Mouse (Mus musculus): ENCODE results near the gene Arhgef19.

GRCm38 (mm10) chr4:141282623-141283022 lies 43.3 kb downstream of the Arhgef19 start:
- TF ChIP-seq POLR2A (IDR thresholded peaks at IDR 0.05; ENCODE audit: control insufficient read depth in 1 of 2, insufficient read depth in 1 of 2, low read depth in 1 of 2, low read length in 2 of 2, poor library complexity in 1 of 2) (no peak), CHD2 (IDR thresholded peaks at IDR 0.05; ENCODE audit: low read length) (no peak), POLR2AphosphoS2 (IDR thresholded peaks at IDR 0.05; ENCODE audit: low read length) (no peak), CTCF (IDR thresholded peaks at IDR 0.05 in 2 of 3, conservative IDR thresholded peaks at IDR 0.05 in 1 of 3; ENCODE audit: control insufficient read depth in 1 of 3, insufficient read depth in 1 of 3, low read depth in 2 of 3, low read length in 3 of 3, poor library complexity in 1 of 3, severe bottlenecking in 1 of 3) (no peak), ETS1 (IDR thresholded peaks at IDR 0.05; ENCODE audit: low read depth, low read length) (no peak), CHD1 (IDR thresholded peaks at IDR 0.05; ENCODE audit: low read depth, low read length) (no peak), USF1 (IDR thresholded peaks at IDR 0.05; ENCODE audit: low read depth, low read length) (no peak), HCFC1 (IDR thresholded peaks at IDR 0.05; ENCODE audit: low read depth, low read length) (no peak), TAL1 (IDR thresholded peaks at IDR 0.05; ENCODE audit: low read length) (no peak), MXI1 (IDR thresholded peaks at IDR 0.05; ENCODE audit: low read depth, low read length) (no peak), ZC3H11A (IDR thresholded peaks at IDR 0.05; ENCODE audit: low read depth, low read length) (no peak), USF2 (IDR thresholded peaks at IDR 0.05; ENCODE audit: borderline replicate concordance in 1 of 2, insufficient read depth in 1 of 2, low read depth in 1 of 2, low read length in 2 of 2) (no peak), EP300 (IDR thresholded peaks at IDR 0.05; ENCODE audit: low read depth in 1 of 2, low read length in 2 of 2) (no peak), MEF2A (IDR thresholded peaks at IDR 0.05; ENCODE audit: extremely low read depth, insufficient replicate concordance, low read depth, low read length, poor library complexity, severe bottlenecking) (no peak)
